Mouse (Mus musculus) midbrain, embryonic 10.5 days (tissue): ENCODE results near the gene Nhsl2. TPM values are rescaled to one million over a fixed set of nuclear protein-coding genes. Genes with fewer than 3 reads are reported as not detected.
"Not testable (repeated sequence)": the region's sequence is repeated elsewhere in the genome, so short reads cannot be mapped to it uniquely, and the experiment has no call there.

Experiments
- DNase-seq: peaks from one replicate; pipeline ENCODE4 v3.0.0-alpha.2; 2017; ENCODE audit warnings: low spot score
- H3K27ac ChIP-seq: fragments of 300-500 bp; sonication (generic); replicated peaks from 2 replicates; pipeline ENCODE4 v1.5.1; 2016; ENCODE audit warnings: mild to moderate bottlenecking
- H3K27me3 ChIP-seq: fragments of 300-500 bp; sonication (generic); 2 replicates; pipeline ENCODE4 v1.6.1; 2016; ENCODE audit warnings: low read depth, mild to moderate bottlenecking; ENCODE audit not compliant: poor library complexity, severe bottlenecking
- H3K36me3 ChIP-seq: fragments of 300-500 bp; sonication (generic); 2 replicates; pipeline ENCODE4 v1.6.1; 2016; ENCODE audit warnings: mild to moderate bottlenecking, moderate library complexity
- H3K4me1 ChIP-seq: fragments of 300-500 bp; sonication (generic); 2 replicates; pipeline ENCODE4 v1.6.1; 2016
- H3K4me3 ChIP-seq: fragments of 300-500 bp; sonication (generic); 2 replicates; pipeline ENCODE4 v1.5.1; 2016; ENCODE audit warnings: mild to moderate bottlenecking, moderate library complexity
- H3K9me3 ChIP-seq: fragments of 300-500 bp; sonication (generic); replicated peaks from 2 replicates; pipeline ENCODE4 v1.6.1; 2016; ENCODE audit warnings: mild to moderate bottlenecking
- WGBS: fragments of 180-500 bp; shearing (Covaris S2); methylation state at CpG from one replicate; pipeline ENCODE4 v1.1.7; 2016; 5-methylcytosine and 5-hydroxymethylcytosine counted together
- microRNA-seq: library from miRNA; unstranded; fragments of <30 nt; microRNA quantifications from one replicate; pipeline ENCODE4, GENCODE M21; 2017
- polyA plus RNA-seq: library from polyadenylated mRNA; unstranded; fragments of >200 nt; fragmentation: Nextera tagmentation; extraction: Ambion mirVana; gene quantifications from 2 replicates; pipeline ENCODE4 v1.2.1, GENCODE M21; 2016

Nhsl2 gene
- polyA plus RNA-seq, 1 experiment from 2014 or later, result 14.1 TPM

DNA sequence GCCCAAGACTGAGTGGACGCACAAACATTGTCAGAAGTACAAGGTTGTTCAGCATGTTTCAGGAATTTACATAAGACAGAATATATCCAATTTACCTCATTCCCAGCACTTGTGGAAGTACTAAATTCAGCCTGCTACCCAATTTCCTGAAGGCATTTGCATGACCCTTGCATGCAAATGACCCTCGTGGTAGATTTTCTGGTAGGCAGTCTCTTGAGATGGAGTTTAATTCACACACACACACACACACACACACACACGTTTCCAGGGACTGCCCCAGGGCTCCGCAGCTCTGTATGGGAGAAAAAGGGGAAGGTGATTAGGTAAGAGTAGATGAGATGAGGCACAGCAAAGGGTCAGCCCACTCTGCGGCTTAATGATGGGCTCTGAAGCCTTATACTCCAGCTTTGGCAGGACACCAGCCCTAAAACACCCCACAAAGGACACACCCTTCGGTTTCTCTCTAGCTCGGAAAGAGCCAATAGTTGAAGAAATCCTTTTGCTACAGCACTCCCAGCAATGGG is 245.3 kb downstream of the Nhsl2 start:
- DNase-seq, result no peak
- H3K9me3 ChIP-seq, result no peaks in the 10 kb centered on the region
- H3K4me3 ChIP-seq, result no peak overlapping the region
- no peaks in the 10 kb centered on the region for H3K36me3 ChIP-seq
- 86% methylated on average over 7 of the region's 7 CpGs for WGBS
- H3K4me1 ChIP-seq, result no peaks in the 10 kb centered on the region
- H3K27ac ChIP-seq, result no peak overlapping the region
- H3K27me3 ChIP-seq, result peaks cover 77% of the 10 kb centered on the region

DNA sequence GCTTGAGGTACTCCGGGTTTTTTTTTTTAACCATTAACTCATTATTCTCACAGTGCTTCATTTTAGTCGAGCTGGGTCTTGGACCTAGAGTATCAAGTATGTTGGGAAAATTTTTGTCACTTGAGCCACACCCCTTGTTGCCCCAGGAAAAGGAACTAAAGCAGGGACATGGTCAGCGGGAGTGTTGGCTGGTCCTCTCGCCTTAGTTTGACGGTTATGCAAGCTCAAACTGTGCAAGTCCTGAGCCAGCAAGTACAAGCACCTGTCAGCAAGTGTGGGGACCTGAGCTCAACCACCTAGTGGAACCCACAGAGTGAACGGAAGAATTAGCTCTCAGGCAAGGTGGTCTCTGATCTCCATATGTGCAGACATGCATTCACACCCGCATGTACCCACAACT is 252.7 kb downstream of the Nhsl2 start:
- Histone ChIP-seq H3K9me3 (no peaks in the 10 kb centered on the region), H3K4me3 (no peak overlapping the region), H3K27me3 (peaks cover 65% of the 10 kb centered on the region), H3K27ac (no peak overlapping the region), H3K36me3 (no peaks in the 10 kb centered on the region), H3K4me1 (0 out of 2 replicates have a peak, but pooled peaks cover 2% of the 10 kb centered on the region)
- 59% methylated on average over 7 of the region's 7 CpGs for WGBS
- DNase-seq, result no peak

DNA sequence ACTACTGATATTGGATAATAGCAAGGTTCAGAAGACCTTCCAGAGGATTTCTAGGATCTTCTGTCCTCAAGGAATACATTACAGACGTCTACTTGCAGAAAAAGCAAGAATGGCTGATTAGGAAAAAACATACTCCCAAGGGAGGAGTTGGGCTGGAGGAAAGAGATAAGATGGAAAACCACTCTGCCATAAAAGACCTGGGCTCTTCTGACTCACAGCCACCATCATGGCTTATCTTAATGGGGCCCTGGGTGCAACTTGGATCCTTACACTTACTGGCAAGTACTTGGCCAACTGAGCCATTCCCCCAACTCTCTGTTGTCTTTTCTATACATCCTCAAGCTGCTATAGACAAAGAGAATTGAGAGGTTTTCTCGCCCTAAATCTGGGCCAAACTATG is 254.6 kb downstream of the Nhsl2 start:
- WGBS, result 79% methylated on average over 2 of the region's 2 CpGs

DNA sequence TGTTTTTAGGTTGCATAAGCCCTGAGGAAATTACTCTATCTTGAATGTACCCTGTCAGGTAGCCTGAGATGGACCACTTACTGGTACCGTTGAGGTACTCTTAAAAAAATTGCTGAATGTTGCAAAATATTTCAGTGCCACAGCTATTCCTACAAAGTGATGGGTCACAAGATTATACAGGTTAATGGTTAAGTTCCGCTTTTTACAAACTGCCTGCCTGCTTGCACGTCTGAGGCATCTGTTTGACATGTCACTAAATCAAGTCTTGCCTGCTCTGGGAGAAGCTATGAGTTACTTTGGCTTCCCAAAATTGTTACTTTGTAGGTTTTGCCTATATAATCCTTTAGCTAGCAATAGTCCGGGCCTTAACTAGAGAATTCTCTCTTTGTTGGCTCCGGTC is 260.2 kb downstream of the Nhsl2 start:
- H3K9me3 ChIP-seq, H3K27ac ChIP-seq, DNase-seq, H3K4me3 ChIP-seq, H3K4me1 ChIP-seq, H3K36me3 ChIP-seq: not testable (repeated sequence)
- peaks cover 72% of the 10 kb centered on the region for H3K27me3 ChIP-seq
- 84% methylated on average over 5 of the region's 5 CpGs for WGBS

More for the DNA sequence above, 254.6 kb downstream of the Nhsl2 start:
- not testable (repeated sequence) for H3K4me3 ChIP-seq, H3K36me3 ChIP-seq, H3K27ac ChIP-seq, H3K9me3 ChIP-seq, H3K4me1 ChIP-seq, DNase-seq
- peaks cover 71% of the 10 kb centered on the region for H3K27me3 ChIP-seq

DNA sequence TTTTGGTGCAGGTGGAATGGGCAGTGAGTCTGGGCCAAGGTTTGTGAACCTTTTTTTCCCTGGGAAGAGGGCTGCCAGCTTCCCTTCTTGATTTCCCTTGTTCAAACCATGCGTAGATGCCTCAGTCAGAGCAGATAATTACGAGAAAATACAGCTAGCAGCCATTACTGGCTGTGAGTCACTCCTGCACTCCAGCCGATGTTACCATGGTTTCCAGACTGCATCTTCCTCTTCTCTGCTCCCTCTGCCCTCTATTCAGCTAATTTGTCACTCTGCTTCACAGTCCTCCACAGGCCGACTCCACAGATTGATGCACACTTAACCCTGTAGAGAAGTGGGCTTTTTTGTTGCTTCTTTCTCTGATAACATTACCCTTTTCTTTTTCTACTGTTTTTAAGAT is 266.5 kb downstream of the Nhsl2 start:
- H3K4me1 ChIP-seq, result peaks cover 8% of the 10 kb centered on the region; the same call in 1 of the 2 replicates
- H3K9me3 ChIP-seq, result no peaks in the 10 kb centered on the region
- no peak for DNase-seq
- H3K27ac ChIP-seq, result 0 out of 2 replicates have a peak overlapping the region, but pooled peaks have one; percentile 57
- H3K27me3 ChIP-seq, result peaks cover 95% of the 10 kb centered on the region
- H3K36me3 ChIP-seq, result no peaks in the 10 kb centered on the region
- 52% methylated on average over 4 of the region's 4 CpGs for WGBS
- H3K4me3 ChIP-seq, result no peak overlapping the region

DNA sequence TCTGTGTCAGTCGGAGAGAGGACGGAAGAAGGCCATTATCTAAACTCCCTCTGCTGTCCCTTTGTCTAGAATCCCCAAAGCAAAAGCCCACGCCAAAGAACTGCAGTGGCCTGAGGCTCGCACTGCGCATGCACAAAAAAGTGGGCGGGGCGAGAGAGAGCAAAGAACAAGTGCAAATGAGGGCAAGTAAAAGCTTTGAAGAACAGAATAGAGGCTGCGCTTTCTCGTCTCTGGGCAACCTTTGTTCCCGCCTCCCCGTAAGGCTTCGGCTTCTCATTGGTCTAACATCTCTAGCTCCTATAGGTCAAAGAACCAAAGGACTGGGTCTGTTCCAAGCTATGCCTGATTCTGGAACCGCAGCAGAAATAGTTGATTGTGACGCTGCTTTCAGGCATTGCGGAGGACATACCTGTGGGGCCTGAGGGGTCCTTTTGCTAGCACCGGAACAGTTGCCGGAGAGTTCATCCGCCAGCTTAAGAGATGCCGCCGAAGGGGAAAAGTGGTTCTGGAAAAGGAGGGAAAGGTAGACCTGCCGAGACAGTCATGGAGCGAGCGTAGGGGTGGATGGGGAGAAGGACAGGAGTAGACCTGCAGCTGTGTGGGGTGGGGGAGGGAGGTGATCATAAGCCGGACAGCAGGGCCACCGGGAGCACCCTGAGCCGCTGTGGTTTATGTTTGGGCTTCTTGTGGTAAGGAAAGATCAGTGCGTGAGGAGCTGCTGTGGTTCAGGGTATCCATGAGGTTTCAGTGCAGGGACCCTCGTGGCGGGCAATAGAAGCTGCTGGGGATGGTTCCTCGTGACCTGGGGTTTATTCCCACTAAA is 270.1 kb downstream of the Nhsl2 start, which contains the start of gene Pin4:
TSS of gene Pin4 (plus strand) at position 406 of the 823 bp plus-strand sequence.
- Histone ChIP-seq H3K27me3 (peaks cover 76% of the 10 kb centered on the region), H3K4me3 (peak within 1 kb of the TSS; percentile 70), H3K27ac (peak within 1 kb of the TSS; percentile 79), H3K9me3 (no peaks in the 10 kb centered on the region), H3K36me3 (peaks cover 28% of the 10 kb centered on the region), H3K4me1 (peaks cover 9% of the 10 kb centered on the region; the same call in 1 of the 2 replicates)
- peak; percentile 93 for DNase-seq
- WGBS, result 21% methylated on average over 30 of the region's 30 CpGs

DNA sequence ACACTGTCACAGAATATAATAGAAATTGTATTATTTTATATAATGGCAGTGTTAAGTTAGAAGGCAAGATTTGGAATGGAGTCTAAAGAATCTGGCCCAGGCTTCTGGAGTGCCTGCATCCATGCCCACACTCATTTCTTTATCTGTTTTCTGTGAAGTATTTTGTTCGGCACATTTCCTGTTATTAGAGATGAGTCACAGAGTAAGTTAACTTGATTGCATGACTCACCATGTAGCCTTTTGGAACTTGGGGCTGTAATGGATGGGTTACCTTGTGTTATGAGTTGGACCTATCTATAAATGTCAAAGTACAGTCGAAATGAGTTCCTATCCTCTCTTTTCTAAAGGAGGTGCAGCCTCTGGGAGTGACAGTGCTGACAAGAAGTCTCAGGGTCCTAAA is 272.1 kb downstream of the Nhsl2 start:
- Histone ChIP-seq H3K9me3 (no peaks in the 10 kb centered on the region), H3K27ac (no peak overlapping the region), H3K4me3 (no peak overlapping the region), H3K4me1 (peaks cover 9% of the 10 kb centered on the region; the same call in 1 of the 2 replicates), H3K36me3 (peaks cover 49% of the 10 kb centered on the region), H3K27me3 (peaks cover 59% of the 10 kb centered on the region)
- DNase-seq, result no peak
- 82% methylated on average over 2 of the region's 2 CpGs for WGBS

DNA sequence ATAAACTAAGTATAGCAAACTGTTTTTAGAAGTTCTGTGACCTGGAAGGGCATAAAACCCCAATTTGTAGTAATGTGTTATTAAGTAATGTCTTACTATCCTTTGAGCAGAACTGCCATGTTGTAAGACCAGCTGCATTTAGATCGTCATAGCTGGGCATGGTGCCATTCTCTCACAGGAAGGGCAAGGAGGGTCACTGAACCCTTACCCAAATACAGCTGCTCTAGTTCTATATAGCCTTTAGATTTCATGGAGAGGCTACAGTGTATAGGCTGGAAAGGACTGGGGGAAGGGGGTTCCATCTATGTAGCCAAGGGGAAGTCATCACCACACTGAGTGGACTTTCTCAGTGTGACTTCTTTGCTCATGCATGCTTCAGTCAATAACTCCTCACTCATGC is 292.0 kb downstream of the Nhsl2 start:
- no peak for DNase-seq
- Histone ChIP-seq H3K4me3 (no peak overlapping the region), H3K27ac (no peak overlapping the region), H3K36me3 (peaks cover 48% of the 10 kb centered on the region), H3K4me1 (no peaks in the 10 kb centered on the region), H3K9me3 (no peaks in the 10 kb centered on the region), H3K27me3 (peaks cover 67% of the 10 kb centered on the region)
- WGBS, result 86% methylated on average over 1 of the region's 1 CpGs

Small RNA genes lying within 50 kb of the gene (microRNA-seq; reads per million reads assigned to microRNA genes)
- not detected for gene Gm27843

Other genes starting within 250 kb of the Nhsl2 start
- gene Ogt, start 209.3 kb upstream of the Nhsl2 start, polyA plus RNA-seq, result 130 and 158 TPM in 2 replicates
- 0.10 TPM in 1 of 2 replicates, not detected in the other for gene Cxcr3, start 115.1 kb upstream of the Nhsl2 start, polyA plus RNA-seq
- gene Gm4779, start 55.0 kb upstream of the Nhsl2 start, polyA plus RNA-seq, result 0.09 TPM in 1 of 2 replicates, not detected in the other
- gene 8030474K03Rik, start 54.7 kb upstream of the Nhsl2 start, polyA plus RNA-seq, result not detected in 2 replicates
- gene Rtl5, start 221.9 kb downstream of the Nhsl2 start, polyA plus RNA-seq, result 4.0 and 4.8 TPM in 2 replicates